Mouse (Mus musculus) splenic B cell, adult 2 months (primary cell): ENCODE measurements around the gene Utp6.
"Not testable (repeated sequence)": the region's sequence is repeated elsewhere in the genome, so short reads cannot be mapped to it uniquely, and the experiment has no call there.

Source experiments
- DNase-seq: peaks from one replicate; pipeline ENCODE4 v3.0.0-alpha.2; 2011; ENCODE audit warnings: low read depth, low spot score
- H3K27me3 ChIP-seq: 2 replicates; pipeline ENCODE4 v1.6.1; 2012; ENCODE audit warnings: mild to moderate bottlenecking, low read length, moderate library complexity, mixed read lengths; ENCODE audit not compliant: control insufficient read depth, poor library complexity, insufficient read depth, severe bottlenecking
- H3K36me3 ChIP-seq: 2 replicates; pipeline ENCODE4 v1.6.1; 2012; ENCODE audit warnings: mild to moderate bottlenecking, low read length, moderate library complexity, mixed read lengths; ENCODE audit not compliant: control insufficient read depth, poor library complexity, insufficient read depth, severe bottlenecking

Gene Utp6

GRCm38 (mm10) chr11:79962125-79962876 is at the start of gene Utp6:
Gene Utp6 (minus strand): TSS chr11:79962390.
- peaks cover 3% of the 10 kb centered on the region; the same call in 1 of the 2 replicates for H3K36me3 ChIP-seq
- no peaks in the 10 kb centered on the region for H3K27me3 ChIP-seq
- peak; percentile 99 for DNase-seq

GRCm38 (mm10) chr11:79994271-79994988 is 32.2 kb upstream of the Utp6 start:
- no peak for DNase-seq
- no peaks in the 10 kb centered on the region for H3K36me3 ChIP-seq
- no peaks in the 10 kb centered on the region for H3K27me3 ChIP-seq

- H3K36me3 ChIP-seq, result no peaks in the 10 kb centered on the region
- H3K27me3 ChIP-seq, result no peaks in the 10 kb centered on the region
- DNase-seq, result peak; percentile 25
Observed at GRCm38 (mm10) chr11:79993356-79994270, 31.4 kb upstream of the Utp6 start.

GRCm38 (mm10) chr11:79992592-79993355 is 30.6 kb upstream of the Utp6 start, which contains the start of gene Suz12:
Gene Suz12 (plus strand): TSS chr11:79993106.
- no peaks in the 10 kb centered on the region for H3K27me3 ChIP-seq
- H3K36me3 ChIP-seq, result no peaks in the 10 kb centered on the region
- peak; percentile 96 for DNase-seq

GRCm38 (mm10) chr11:79992035-79992591 is 29.9 kb upstream of the Utp6 start:
- DNase-seq, result no peak
- Histone ChIP-seq H3K36me3 (no peaks in the 10 kb centered on the region), H3K27me3 (no peaks in the 10 kb centered on the region)

- no peaks in the 10 kb centered on the region for H3K36me3 ChIP-seq
- no peaks in the 10 kb centered on the region for H3K27me3 ChIP-seq
- DNase-seq, result no peak
Observed at GRCm38 (mm10) chr11:79991600-79991999, 29.4 kb upstream of the Utp6 start.

- H3K27me3 ChIP-seq, result no peaks in the 10 kb centered on the region
- DNase-seq, result no peak
- no peaks in the 10 kb centered on the region for H3K36me3 ChIP-seq
Observed at GRCm38 (mm10) chr11:79990120-79990519, 27.9 kb upstream of the Utp6 start.

- Histone ChIP-seq H3K27me3 (no peaks in the 10 kb centered on the region), H3K36me3 (no peaks in the 10 kb centered on the region)
- DNase-seq, result no peak
Observed at GRCm38 (mm10) chr11:79987896-79988295, 25.7 kb upstream of the Utp6 start.

- Histone ChIP-seq H3K27me3 (no peaks in the 10 kb centered on the region), H3K36me3 (no peaks in the 10 kb centered on the region)
- DNase-seq, result no peak
Observed at GRCm38 (mm10) chr11:79986886-79987285, 24.7 kb upstream of the Utp6 start.

- DNase-seq, H3K36me3 ChIP-seq, H3K27me3 ChIP-seq: not testable (repeated sequence)
Observed at GRCm38 (mm10) chr11:79977747-79978146, 15.6 kb upstream of the Utp6 start.

GRCm38 (mm10) chr11:79977061-79977460 is 14.9 kb upstream of the Utp6 start:
- not testable (repeated sequence) for H3K36me3 ChIP-seq, DNase-seq, H3K27me3 ChIP-seq

- not testable (repeated sequence) for H3K27me3 ChIP-seq
Observed at GRCm38 (mm10) chr11:79976645-79977044, 14.5 kb upstream of the Utp6 start.

GRCm38 (mm10) chr11:79976222-79976621 is 14.0 kb upstream of the Utp6 start:
- no peaks in the 10 kb centered on the region for H3K36me3 ChIP-seq
- no peak for DNase-seq
- no peaks in the 10 kb centered on the region; the same call in 1 of the 2 replicates for H3K27me3 ChIP-seq

More at GRCm38 (mm10) chr11:79976645-79977044, 14.5 kb upstream of the Utp6 start:
- DNase-seq, H3K36me3 ChIP-seq: not testable (repeated sequence)

GRCm38 (mm10) chr11:79975377-79975776 is 13.2 kb upstream of the Utp6 start:
- DNase-seq, result no peak
- H3K27me3 ChIP-seq, result no peaks in the 10 kb centered on the region; the same call in 1 of the 2 replicates
- no peaks in the 10 kb centered on the region for H3K36me3 ChIP-seq
